Mouse (Mus musculus) cerebellum, adult 8-10 months (tissue): Measurements from ENCODE around the gene Cacna1c.

ENCODE experiments used
- DNase-seq: peaks from one replicate; pipeline ENCODE4 v3.0.0; 2022

Cacna1c gene

GRCm38 (mm10) chr6:118947286-118947685, 248.9 kb downstream of the Cacna1c start:
- no peak for DNase-seq

DNA sequence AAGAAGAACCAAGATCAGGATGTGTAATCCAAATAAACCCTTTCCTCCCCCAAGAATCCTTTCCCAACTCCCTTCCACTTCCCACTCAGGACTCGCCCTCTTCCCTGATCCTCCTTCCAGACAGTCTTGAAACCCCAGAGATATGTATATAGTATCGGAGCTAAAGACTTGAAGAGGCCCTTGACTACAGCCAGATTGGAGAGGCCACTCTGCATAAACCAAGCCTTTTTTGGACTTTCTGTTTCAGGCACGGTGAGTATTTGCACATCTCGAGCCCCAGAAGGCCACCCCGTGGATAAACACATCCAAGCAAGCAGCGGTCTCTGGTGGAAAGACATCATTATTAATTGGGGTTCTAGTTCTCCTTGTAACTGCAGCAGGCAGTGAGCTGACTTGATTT, 249.6 kb downstream of the Cacna1c start:
- DNase-seq: no peak

DNA sequence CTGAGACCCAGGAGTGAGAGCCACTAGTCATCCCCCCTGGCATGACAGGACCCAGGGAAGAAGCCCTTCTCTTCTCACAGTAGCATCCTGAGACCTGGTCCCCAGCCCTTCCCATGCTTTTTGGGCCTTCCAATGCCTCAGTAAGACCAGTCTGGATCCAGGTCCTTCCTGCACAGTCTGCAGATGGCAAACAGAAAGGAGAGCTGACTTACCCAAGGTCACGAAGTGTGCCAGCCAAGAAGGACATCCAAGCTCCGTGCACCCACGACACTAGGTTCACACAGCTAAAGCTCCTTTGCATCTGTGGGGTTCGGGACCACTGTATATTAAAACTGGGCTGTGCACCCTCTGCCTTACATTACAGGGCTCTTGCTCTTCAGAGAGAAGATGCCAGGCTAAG, 252.1 kb downstream of the Cacna1c start:
- no peak for DNase-seq

DNA sequence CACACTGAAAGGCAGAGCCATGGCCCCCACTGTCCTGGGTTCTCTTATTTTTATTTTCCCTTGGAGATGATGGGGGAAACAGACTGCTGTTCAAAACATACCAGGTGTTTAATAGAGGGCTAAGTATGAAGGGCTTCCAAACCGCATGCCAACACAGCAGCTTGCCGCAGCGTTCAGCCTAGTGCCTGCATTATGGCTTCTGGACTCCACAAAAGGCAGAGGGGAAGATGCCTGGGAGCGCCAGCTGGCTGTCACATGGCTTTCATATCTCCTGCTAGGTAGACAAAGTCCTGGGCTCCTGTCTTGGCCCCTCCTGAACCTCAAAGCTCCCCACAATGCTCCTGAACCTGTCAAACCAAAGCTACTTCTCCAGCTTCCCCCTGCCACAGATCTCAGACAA, 254.4 kb downstream of the Cacna1c start:
- no peak for DNase-seq

DNA sequence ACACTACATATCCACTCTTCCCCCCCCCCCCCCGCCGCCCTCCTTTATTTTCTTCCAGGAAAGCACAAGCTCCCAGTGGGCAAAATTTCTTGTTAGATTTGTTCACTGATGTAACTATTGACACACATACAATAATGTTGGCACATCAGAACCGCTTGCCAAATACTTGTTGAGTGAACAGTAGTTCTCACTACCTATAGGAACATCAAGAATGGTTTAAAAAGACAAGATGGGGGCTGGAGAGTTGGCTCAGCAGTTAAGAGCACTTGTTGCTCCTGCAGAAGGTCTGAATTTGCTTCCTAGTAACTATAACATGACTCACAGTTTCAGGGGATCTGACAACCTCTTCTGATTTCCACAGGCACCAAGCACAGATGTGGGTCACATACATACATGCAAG, 255.2 kb downstream of the Cacna1c start:
- DNase-seq: no peak

DNA sequence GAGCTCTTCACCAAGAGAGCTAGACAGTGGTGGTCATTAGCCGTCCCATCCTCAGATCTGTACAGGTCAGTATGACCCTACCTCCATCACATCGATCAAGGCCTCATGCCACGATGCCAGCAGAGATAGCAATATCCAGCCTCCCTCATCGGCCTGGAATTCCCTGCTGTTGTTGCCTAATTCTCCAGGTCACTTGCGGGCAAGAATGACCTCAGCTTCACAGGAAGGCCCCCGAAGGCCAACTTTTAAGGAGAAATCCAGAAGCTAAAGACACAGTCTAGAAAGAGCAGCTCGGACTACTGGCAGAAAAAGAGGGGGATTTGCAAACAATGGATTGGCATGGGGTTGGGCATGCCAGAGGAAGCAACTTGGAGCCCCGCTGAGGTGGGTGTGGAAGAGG, 256.6 kb downstream of the Cacna1c start:
- no peak for DNase-seq

GRCm38 (mm10) chr6:118938386-118939096, 257.7 kb downstream of the Cacna1c start:
- no peak for DNase-seq

DNA sequence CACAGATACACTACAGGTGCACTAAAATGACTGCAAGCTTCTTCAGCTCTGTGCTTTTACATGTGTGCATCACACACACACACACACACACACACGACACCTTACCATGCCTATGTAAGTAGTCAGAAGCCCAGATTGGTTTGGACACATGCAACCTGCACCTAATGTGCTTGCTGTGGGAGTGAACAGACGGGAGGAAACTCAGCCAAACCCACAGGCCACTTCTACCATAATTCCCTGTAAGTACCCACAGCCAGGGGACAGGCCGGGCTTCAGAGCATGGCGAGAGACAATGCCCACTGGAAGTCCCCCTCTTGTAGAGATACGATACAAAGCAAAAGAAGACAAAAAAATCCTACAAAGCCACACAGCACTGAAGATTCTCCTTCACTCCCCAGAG, 258.7 kb downstream of the Cacna1c start:
- peak; percentile 51 for DNase-seq

- peak; percentile 66 for DNase-seq
These were observed 260.4 kb downstream of the Cacna1c start for GRCm38 (mm10) chr6:118935520-118936415.

- DNase-seq: no peak
These were observed 261.8 kb downstream of the Cacna1c start for GRCm38 (mm10) chr6:118934243-118934902.

GRCm38 (mm10) chr6:118933017-118933594, 263.1 kb downstream of the Cacna1c start:
- DNase-seq: no peak

- no peak for DNase-seq
These were observed 264.1 kb downstream of the Cacna1c start for GRCm38 (mm10) chr6:118932002-118932700.

GRCm38 (mm10) chr6:118926669-118927068, 269.5 kb downstream of the Cacna1c start:
- no peak for DNase-seq

DNA sequence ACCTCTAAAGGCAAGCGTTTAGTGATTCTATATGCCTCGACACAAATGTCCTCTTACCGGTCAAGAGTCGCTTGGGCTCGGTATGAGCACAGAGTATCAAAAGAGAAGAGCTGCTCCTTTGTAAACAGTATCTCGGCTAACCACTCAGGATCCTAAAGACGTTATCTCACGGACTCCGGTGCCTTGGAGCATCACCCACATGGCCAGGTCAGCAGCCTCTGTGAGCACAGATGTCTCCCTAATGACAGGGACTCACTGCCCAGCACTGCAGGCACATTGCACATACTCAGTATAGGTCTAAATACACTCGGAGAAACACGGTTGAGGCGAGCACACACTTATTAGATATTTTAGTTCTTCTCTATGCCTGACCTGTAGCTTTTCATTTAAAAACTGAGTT, 271.8 kb downstream of the Cacna1c start:
- no peak for DNase-seq

DNA sequence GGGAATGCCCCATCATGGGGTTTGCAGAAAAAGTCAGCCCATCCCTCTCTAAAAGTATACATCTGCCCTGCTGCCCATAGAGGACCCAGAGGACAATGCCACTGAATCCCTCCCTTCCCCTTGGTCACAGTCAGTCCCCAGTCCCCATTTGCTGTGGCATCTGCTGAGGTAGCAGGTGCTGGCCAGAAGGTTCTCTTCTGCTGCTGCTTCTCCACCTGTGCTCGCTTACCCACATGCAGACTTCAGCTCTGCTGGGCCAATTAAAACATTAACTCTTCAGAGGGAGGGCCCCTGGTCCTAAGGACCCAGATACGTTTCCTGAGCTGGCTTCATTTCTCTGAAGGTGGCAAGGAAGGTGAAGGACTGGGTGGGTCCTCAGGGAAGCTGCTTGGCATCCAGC, 272.3 kb downstream of the Cacna1c start:
- DNase-seq: peak; percentile 75

GRCm38 (mm10) chr6:118923212-118923577, 273.0 kb downstream of the Cacna1c start:
- peak; percentile 45 for DNase-seq

- peak; percentile 88 for DNase-seq
These were observed 273.6 kb downstream of the Cacna1c start for GRCm38 (mm10) chr6:118922328-118923211.

GRCm38 (mm10) chr6:118908176-118908575, 288.0 kb downstream of the Cacna1c start:
- DNase-seq: no peak

- DNase-seq: no peak
These were observed 288.5 kb downstream of the Cacna1c start for GRCm38 (mm10) chr6:118907704-118908103.

DNA sequence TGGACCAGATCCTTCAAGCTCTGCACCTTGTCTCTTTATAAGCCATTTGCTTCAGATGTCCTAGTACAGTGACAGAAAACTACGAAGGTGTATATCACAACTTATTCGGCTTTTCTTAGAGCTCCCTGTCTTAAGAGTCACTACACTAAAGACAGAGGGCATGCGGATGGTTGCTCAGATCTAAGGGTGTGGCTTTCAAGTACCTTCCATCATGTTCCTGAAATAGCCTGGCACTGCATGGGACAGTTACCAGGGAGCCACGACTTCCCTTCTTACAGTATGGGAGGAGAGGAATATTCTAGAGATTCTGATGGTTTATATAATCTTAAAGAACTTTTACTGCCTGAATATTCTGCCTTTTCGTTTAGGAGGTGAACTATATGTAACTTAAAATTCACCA, 289.3 kb downstream of the Cacna1c start:
- DNase-seq: no peak

- DNase-seq: no peak
These were observed 296.5 kb downstream of the Cacna1c start for GRCm38 (mm10) chr6:118899688-118900087.

DNA sequence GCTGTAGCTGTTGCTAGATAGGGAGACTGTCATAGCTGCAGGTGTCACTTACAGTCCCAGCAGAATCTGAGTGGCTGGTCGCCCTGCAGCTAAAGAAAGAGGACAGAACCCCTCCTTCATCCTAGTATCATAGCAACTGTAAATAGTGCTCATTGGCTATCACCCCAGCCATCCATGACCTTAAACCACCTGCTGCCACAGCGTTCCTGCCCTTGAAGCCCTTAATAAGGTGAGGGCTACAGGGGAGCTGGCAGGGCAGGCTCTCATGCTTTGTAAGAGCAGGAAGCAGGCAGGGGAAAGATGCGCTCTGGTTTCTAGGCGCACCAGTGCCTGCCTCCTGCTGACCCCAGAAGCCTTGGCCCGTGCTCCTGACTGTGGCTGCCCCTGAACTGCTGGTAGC, 299.1 kb downstream of the Cacna1c start:
- DNase-seq: no peak
